Mouse (Mus musculus) left cerebral cortex, postnatal 25 days (tissue): ENCODE measurements around the gene Surf1. TPM values are rescaled to one million over a fixed set of nuclear protein-coding genes. Genes with fewer than 3 reads are reported as not detected.

Source experiments
- DNase-seq, 2 experiments: peaks; one replicate each; pipeline ENCODE4 v3.0.0; 2022; ENCODE audit warnings: low spot score in 2 of 2, mixed read lengths in 1 of 2
- intact Hi-C: fragments of 180-260 bp; cut with DNase I; formaldehyde crosslinking; loops from one replicate; pipeline ENCODE4 v1.15.1; 2025
- total RNA-seq, 2 experiments: library from RNA; stranded (reverse); gene quantifications; 2 replicates each; pipeline ENCODE4 v1.2.3; 2021

Surf1 gene
- 10 to 100 TPM; 89.6 to 98.4 TPM for total RNA-seq

DNA sequence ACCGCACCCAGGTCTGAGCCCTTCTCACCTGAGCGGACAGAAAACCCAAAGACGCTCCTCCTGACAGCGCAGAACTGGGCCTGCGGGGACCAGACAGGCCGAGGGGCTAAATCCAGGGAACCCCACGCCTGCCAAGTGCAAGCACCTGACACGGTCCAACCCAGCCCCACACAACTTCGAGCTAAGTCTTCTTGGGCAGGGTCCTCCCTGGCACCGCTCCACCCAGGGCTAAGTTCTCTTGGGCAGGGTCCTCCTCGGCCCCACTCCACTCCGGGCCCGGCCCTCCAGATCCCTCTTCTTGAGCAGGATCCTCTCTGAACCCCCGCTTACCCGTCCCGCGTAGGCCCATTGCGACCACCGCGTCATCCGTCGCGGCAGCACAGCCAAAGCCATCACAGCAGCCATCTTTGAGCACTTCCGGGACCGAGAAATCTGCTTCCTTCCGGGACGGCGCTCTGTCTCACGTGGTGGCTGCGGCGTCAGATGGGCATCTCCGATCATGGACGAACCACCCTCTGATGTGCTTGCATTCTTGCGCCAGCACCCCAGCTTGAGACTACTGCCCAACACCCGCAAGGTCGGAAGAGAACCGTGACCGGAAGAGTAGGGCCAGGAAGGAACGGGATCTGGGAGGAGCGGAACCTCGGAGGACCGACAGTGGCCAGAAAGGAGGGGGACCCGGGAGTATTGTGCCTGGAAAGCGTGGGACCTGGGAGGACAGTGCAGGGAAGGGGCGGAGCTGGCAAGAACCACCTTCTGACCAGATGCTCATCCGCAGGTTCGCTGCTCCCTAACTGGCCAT, at the start of gene Surf1, which contains the start of gene Surf2:
TSS of gene Surf1 (minus strand) at position 604 of the 802 bp plus-strand sequence.
TSS of gene Surf2 (plus strand) at position 441 of the 802 bp plus-strand sequence.
- intact Hi-C loops: loop anchor here (10.0 kb wide), 1 partner anchor 471 kb away; the partner anchor contains the start of gene Sec16a
- DNase-seq: peak; percentile 88 to 94

DNA sequence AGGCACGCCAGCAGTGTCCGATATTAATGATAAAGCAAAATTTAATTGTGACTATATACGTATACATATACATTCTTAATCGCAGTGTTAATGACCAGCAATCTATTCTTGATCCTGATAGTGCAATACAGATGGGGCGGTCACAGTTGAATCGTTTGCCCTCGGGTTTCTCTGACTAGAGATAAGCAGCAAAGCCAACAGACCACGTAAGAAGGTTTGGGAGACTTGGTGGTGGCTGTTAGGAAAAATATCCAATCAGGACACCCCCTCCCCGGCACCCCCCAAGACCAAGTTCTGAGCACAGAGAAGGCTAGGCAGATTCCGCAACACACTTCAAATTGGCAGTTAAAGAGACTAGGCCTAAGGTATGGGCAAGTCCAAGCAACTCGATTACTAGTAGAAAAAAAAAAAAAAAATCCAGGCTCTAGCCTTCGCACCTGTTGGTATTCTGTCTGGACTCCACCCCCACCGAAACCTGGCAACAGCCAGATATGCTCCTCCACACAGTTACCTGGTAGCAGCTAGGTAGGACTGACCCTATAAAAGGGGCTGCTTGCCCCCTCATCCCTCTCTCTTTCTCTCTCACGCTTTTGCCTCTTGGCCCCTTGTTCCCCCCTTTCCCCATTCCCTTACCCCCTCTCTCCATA, 48.5 kb upstream of the Surf1 start:
- DNase-seq: no peak
- intact Hi-C loops: loop anchor here (1.0 kb wide), 2 partner anchors 32 to 44 kb away; partner anchors contain the start of genes Cacfd1 and Surf4

DNA sequence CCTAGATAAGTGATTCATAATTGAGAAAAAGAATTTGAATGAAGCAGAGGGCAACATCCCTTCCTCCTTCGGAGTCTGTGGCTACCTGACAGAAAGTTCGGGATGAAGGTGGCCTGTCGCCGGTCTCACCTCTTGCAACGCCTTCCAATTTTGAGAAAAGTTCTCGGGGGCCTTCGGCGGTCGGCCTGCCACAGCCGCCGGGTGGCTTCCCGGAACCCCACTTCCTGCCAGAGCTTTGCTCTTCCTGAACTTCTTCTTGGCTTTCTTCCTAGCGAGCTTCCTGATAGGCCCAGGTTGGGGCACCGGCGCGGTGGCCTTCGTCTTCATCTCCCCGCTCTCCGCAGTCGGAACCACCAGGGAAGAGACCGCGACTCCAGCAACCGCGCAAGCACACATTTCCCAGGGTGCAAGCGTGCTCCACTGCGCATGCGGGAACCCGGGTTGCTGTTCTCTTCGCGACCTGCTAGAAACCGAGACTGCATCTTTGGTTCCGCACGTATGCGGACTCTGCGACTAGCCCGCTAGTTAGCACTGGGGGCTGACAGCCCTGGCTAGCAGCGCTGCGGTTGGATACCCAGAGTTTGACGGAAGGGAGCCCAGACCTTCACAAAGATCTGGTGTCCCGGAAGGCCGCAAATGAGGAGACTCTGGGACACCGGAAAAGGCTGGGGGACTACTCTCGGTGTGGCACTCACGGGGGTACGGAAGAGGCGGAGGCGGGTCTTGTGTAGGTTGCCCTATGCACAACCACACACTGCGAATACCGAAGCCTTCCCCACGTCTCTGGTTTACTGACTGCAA, 47.8 kb upstream of the Surf1 start, which contains the start of gene Rexo4:
TSS of gene Rexo4 (minus strand) at position 464 of the 801 bp plus-strand sequence.
- intact Hi-C loops: loop anchor here (1.0 kb wide), 2 partner anchors 31 to 45 kb away; partner anchors contain the start of genes Cacfd1 and Surf4
- peak; percentile 93 to 98 for DNase-seq

DNA sequence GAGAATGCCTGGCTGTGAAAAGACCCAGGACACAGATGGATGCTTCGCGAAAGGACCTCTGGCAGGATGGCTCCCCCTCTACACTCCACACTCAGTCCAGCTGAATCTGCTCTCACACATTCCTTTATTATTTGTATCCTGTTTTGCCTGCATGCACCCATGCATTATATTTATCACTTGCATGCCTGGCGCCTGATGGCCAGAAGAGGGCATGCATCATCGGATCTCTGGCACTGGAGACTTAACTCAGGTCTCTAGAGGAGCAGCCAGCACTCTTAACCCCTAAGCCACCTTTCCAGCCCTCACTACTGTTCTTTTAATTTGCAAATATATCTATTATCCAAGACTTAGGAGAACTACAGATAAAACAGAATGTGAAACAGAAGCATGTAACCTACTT, 44.4 kb upstream of the Surf1 start:
- DNase-seq: no peak

DNA sequence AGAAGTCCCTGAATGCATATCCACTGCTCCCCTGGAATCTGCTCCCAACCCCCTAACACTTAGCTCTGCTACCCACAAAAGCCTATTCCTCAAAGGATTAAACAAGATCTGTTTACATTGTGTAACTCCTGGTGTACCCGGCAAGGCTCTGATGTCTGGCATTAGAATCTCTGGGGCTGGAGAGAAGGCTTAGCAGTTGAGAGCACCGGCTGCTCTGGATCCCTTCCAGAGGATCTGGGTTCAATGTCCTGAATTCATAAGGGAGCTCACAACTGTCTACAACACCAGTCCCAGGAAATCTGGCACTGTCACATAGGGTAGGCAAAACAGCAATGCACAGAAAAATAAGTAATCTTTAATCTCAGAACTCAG, 41.1 kb upstream of the Surf1 start:
- intact Hi-C loops: no loop called here
- no peak for DNase-seq

More for the DNA sequence above, 44.4 kb upstream of the Surf1 start:
- intact Hi-C loops: no loop called here

DNA sequence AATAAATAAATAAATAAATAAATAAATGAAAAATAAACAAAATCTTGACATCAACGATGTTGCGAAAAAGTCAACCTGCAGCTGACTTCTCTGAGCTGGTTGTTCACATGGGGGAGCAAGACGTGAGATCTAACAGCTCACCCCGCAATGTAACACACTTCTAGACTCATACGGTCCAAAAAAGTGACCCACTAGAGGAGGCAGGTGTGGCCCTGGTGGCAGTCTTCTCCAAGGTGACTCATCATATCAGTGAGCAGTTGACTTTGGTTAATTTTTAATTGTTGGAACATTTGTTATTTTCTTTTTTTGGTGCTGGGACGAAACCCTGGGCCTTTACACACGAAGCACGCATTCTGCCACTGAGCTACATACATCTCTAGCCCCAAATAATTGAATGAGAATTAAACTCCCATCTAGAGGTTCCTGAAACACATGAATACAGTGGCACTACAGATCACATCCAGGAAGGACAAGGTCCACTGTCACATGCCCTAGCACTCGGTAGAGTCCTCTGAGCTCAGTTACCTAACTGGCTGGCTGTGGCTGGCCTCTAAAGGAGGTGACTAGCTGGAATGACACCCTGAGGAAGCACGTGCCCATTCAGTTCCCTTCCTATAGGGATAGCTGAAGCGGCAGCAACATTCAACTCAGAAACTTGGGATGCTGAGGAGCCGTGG, 40.6 kb upstream of the Surf1 start:
- DNase-seq: no peak
- intact Hi-C loops: no loop called here

DNA sequence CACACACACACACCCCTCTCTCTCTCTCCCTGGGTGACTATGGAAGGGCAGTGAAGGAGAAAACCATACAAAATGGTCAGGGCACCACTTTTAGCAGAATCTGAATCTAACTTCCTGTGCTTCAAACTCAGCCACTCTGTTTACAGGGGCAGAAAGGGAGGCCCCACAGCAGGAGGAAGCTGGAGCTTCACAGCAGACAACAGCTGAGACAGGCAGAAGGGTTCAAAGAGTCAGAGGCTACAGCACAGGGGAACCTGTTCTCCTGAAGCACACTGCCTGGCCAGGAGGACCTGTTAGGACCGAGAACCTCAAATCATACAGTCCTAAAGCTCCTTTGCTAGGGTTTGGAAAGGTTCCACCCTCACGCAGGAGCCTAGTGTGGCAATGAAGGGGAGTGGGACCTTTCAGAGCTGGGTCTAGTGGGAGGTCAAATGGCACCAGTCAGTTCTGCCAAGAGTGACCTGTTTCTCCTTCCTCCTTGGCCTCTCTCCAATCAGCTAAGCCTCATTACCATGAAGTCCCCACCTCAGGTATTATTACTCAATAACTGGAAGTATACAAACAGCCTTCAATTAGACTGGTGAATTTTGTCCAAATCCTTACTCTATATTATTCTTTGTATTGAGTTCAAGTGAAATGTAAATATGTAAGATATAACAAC, 38.5 kb upstream of the Surf1 start:
- intact Hi-C loops: no loop called here
- DNase-seq: no peak

DNA sequence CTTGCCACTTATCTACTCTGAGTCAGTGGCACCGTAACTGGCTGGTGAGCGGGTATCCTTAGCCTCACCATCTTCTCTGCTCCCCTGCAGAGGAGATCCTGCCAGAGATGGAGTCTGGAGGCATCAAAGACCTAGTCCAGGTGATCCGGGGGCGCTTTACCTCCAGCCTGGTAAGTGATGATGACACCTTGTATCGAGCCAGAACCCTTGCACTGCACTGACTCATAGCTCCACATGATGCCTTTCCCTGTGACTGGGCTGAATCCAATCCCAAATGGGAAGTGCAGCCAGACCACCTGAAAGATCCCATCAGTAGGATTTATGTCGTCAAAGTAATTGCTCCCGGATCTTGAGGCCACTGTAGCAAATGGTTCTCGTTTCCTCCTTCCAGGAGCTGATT, 36.5 kb upstream of the Surf1 start:
- DNase-seq: peak in 1 of 2 experiments; percentile 31
- intact Hi-C loops: no loop called here

DNA sequence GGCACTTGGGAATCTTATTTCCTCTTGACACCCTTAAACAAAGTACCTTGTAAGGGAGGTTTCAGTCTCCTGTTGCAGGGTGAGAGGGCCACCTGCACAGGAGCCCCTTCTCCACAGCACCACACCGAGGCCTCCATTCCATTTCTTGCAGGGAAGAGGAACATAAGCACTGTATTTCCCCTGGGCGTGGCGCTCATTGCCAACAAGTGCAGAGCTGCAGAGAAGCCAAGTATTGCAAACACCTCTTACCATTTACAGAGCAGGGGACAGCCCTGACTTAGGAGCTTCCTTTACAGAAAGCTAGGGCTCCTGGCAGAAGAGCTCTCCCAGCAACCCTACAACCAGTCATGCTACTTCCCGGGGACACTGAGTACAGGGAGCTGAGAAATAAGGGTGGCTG, 35.9 kb upstream of the Surf1 start:
- DNase-seq: no peak
- intact Hi-C loops: no loop called here

DNA sequence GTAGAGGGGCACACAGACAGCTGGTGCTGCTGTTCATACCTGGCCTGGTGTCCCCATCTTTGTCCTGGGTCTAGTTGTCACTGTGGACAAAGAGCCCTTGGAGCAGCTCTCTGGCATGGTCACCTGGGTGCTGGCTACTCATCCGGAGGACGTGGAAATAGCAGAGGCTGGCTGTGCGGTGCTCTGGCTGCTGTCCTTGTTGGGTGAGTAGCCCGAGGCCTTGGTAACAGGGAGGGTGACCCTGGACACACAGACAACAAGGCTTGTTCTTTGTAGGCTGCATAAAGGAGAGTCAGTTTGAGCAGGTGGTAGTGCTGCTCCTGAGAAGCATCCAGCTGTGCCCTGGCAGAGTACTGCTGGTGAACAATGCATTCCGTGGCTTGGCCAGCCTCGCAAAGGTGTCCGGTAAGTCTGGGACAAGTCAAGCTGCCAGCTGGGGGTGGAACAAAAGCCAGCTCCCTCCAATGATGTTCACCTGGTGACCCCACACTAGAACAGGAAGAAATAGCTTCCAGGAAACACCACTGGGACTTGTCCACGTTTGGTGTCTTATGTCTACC, 35.1 kb upstream of the Surf1 start:
- intact Hi-C loops: no loop called here

DNA sequence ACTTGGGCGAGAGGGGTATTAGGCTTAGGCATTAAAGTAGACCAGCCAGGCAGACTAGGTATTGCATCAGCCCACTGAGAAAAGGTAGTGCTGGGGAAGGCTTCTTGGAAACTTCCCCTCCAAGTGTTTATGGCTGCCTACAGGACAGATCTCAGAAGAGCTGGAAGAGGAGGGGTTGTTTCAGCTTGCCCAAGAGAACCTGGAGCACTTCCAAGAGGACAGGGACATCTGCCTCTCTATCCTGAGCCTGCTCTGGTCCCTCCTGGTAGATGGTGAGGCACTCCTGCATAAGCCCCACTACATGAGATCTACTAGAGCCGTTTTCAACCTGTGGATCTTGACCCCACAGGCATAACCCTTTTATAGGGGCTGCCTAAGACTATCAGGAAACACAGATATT, 34.1 kb upstream of the Surf1 start:
- intact Hi-C loops: no loop called here
- DNase-seq: no peak

More for the DNA sequence above, 35.1 kb upstream of the Surf1 start:
- no peak for DNase-seq

DNA sequence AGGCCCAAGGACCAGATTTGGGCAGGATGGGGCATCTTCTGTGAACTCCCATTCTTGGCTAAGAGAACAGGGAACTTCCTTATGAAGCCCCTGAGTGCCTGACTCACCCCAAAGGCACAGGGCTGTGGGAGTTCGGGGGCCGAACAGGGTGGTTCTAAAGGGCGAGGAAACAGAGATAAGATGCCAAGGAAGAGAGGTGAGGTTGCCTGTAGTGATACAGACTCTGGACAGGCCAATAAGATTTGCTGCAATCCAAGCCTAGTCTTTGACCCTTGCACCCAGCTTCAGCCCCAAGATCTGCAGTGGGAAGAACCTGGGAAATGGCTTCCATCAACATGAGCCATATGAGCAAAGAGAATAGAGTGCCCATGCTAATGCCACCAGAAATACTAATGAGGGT, 26.9 kb upstream of the Surf1 start:
- intact Hi-C loops: no loop called here
- no peak for DNase-seq

DNA sequence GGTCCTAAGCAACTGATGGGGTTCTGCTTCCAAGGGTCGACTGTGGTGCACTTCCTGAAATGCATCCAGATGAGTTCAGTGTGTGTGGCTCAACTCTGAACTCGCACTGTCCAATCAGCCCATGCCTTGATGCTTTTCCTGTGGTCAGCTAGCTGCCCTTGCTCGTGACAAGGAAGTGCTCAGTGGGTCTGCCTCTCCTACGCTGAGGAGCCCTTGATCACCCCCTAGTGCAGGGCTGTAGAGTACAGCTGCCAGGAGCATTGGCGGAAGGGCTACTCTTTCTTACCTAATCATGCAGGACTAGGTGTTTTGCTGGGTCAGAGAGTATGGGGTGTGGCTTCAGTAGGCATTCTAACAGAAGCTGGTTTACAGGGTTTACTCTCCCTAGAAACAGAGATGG, 25.2 kb upstream of the Surf1 start:
- DNase-seq: no peak
- intact Hi-C loops: no loop called here

DNA sequence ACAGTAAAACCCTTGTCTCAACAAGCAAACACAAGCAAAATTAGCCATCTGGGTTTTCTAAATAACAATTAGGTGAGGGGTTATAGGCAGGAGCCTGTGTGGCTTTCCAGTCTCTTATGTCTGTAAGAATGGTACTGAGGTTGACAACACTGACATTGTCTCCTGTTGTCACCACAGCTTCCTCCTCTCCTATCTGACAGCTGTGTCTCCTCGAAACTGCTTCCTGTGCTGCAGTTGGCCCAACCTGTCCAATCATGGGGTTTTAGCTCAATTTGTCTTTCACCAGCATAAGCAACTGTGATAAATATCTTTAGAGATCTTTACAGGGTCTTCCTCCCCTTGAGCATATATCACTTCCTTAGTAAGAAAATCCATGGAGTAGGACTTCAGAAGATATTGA, 20.1 kb upstream of the Surf1 start:
- intact Hi-C loops: no loop called here
- no peak for DNase-seq

DNA sequence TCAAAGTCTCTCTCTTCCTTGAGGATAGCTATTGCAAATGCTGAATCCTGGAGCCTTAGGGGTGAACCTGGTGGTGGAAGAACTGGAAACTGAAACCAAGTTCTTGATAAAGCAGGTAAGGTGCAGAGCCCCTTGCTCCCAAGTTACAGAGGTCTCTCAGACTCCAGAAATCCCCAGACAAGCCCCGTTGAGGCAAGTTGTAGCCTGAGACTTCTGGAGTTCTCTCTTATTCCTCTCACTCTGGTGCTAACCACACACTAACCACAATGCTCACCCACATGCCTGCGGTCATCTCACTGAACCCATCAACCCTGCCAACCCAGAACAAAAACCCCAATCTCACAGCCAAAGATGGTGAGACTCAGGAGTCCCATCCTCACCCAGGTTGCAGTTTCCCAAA, 19.0 kb upstream of the Surf1 start:
- DNase-seq: no peak
- intact Hi-C loops: no loop called here

DNA sequence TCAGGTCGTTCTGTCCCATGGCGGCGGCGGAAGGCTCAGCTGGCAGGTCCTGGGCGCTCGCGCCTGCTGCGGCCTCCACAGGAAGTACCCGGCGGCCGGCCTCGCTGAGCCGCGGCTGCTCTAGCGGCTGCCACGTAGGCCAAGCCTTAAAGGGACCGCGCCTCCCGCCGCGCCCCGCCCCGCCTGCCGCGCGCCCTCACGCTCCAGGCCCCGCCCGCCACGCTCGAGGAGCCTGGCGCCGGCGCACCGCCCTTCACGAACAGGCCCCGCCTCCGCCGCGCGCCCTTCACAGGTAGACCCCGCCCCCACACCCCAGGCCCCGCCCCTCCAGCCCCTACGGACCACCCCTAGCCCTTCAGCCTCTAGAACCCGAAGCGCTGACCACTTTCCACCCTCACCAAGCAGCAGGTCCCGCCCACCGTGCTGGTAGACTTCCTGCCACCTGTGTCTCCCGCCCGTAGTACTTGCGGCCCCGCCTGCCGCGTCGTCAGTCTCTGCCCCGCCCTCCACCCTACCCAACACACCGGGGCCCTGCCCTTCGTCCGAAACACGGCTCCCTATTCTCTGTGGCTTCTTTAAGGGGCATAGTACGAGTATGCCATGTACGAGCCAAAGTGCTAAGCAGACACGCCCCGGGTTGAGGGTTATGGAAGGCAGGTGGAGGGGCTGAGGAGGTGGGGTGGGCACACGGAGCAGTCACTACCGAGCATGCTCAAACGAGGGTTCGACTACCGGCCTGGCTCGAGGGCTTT, 17.1 kb upstream of the Surf1 start, which contains the start of the genes Surf4 and Stkld1:
TSS of gene Surf4 (minus strand) at position 625 of the 752 bp plus-strand sequence.
TSS of gene Stkld1 (plus strand) at position 744 of the 752 bp plus-strand sequence.
- DNase-seq: peak; percentile 94
- intact Hi-C loops: loop anchor here (1.0 to 5.0 kb wide), 2 partner anchors 31 to 79 kb away; partner anchors contain the start of gene Rexo4

DNA sequence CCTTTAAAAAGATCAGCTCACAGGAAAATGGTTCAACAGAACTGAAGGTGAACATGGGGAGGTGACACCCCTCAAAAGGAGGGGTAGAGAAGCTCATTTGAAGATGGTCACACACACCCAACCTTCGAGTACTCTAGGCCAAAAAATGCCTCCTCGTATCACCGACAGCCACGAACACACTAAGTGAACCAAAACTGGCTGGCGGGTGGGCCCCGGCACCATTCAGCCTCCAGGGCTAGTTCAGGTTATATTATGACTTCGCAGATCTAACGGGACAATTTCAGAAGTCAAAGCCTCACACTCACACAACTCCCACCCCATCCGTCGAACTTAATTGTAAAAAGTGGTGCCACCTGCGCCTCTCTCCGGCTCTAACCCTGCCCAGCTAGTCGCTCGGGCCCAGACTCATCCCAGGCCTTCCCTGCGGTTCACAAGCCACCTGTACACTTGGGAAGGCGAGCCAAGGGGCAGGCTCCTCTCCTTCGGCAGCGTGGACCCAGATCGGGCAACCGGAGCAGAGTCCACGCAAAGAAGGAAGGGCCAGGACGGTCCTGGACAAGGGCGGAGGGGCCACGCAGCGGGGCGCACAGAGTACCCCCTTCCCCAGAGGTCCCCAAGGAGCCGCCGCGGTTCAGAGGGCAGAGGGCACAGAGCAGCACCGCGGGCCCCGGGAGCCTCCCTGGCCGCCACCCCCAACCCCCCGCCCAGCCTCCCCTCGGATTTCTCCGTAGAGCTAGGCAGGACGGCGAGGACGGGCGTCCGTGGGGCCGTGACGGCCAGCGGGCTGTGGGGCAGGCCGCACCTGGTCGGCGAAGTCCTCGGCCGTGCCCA, 16.4 kb upstream of the Surf1 start:
- intact Hi-C loops: loop anchor here (1.0 to 5.0 kb wide), 2 partner anchors 32 to 80 kb away; partner anchors contain the start of gene Rexo4
- no peak for DNase-seq
